Mouse (Mus musculus) E14TG2a.4 (cell line): ENCODE measurements around the gene Dok3.

ENCODE experiments used
- CTCF ChIP-seq: conservative IDR thresholded peaks from 2 replicates; pipeline ENCODE4 v1.5.1; 2014; ENCODE audit warnings: low read length
- POU5F1 ChIP-seq: IDR thresholded peaks from 2 replicates; pipeline ENCODE4 v1.6.1; 2014; ENCODE audit warnings: low read length, borderline replicate concordance

DNA sequence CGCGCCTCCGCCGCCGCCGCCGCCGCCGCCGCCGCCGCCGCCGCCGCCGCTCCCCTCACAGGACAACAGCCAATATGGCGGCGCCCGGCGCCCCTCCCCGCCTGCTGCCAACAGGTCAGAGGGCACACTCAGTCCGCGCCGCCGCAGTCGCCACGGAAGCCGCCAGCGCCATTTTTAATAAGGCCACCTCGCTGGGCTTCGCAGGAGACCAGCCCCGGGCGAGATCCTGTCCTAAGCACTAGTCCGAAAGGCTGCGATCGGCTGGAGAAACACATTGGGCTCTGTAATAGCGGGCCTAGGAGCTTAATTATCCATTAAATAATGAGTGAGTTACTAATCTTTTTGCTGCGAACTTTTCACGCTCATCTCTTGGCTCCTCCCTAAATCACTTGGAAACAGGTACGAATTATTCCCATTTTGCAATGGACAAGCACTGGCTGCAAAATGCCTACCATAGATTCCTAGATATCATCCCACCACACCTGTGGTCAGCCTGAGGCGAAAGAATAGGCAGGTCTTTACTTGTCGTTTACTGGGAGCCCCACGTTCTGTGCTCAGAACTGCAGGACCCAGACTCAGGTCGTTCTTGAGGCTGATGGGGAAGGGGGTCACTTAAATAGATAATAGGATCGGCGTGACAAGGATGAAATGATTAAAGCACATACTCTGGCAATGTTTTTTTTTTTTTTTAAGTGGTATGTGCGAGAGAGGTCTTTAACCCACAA, 42.1 kb upstream of the Dok3 start, which contains the start of gene Fam193b:
- no peak for TF ChIP-seq CTCF
- TF ChIP-seq POU5F1 = no peak
